Mouse (Mus musculus): Measurements from ENCODE around the gene Dusp27. TPM values are rescaled to one million over a fixed set of nuclear protein-coding genes. Genes with fewer than 3 reads are reported as not detected.

Gene Dusp27
- polyA plus RNA-seq (2017; shearing (Covaris generic)), result not detected

DNA sequence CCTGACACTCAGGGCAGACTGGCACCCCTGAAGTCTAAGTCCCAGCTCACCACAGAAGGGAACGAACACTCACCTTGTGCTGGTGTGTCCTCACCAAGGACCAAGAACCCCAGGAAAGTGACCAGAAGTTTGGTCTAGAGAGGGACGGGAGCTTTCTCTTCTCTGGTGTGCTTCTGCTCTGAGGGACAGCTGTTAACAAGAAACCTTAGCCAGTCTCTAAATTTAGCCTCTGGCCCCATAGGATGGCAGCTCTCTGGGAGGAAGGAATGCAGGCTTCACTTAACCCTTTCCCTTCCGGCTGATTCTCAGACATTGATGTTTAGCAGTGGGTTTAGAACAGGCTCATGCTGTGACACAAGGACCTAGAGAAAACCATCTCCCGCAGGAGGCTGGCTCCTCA lies at the start of gene Dusp27:
Gene Dusp27 (minus strand): TSS at position 204 of the 400 bp plus-strand sequence.
- ATAC-seq, result no peak

DNA sequence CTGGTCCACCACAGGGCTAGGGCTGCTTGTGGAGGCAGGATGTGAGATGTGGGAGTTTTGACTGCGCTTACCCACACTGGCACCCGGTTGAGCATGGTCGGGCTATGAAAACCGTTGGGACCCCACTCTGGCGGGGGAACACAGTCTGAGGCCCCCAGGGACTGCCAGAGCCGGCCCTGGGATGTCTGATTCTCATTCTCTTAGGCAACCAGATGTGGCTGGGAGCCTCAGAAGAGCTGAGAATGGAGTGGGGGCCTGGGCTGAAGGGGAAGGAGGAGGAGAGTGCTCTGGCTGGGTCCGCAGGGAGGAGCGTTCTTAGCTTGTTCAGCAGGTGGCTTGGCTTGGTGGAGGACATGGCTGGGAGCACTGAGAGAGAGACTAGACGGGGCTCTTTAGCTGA lies 45.9 kb upstream of the Dusp27 start:
- ATAC-seq, result no peak

DNA sequence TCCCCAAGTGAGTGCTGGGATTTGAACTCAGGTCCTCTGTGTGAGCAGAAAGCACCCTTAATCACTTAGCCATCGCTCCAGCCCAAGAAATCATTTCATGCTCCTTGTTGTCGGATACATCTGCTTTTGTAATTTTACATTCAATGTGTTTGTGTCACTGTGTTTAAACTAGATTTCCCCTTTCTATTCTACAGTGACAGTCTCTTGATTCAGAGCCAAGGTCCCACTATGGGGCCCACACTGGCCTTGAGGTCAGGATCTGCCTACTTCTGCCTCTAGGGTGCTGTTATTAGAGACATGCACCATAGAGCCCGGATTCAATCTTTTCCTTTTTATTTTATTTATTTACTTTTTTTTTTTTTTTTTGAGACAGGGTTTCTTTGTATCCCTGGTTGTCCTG lies 45.3 kb upstream of the Dusp27 start:
- ATAC-seq, result no peak

DNA sequence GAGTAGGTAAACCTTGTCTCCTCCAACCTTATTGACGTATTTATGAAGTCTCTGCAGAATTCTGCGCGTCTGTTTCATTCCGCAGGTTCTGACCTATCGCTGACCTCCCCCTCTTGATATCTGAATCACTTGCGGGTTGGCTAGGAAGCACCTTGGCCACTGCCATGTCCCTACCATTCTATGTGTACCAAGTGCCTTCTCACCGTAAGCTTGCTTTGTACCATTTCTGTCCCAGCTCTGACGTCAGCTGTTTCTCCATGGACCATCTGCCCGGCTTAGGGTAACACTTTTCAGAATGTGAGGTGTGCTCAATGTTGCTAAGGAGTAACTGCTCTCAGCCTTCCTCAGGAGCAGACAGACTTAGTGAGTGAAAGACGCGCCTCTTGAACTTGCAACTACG lies 43.1 kb upstream of the Dusp27 start:
- no peak for ATAC-seq

- ATAC-seq, result no peak
Measured at GRCm38 (mm10) chr1:166169713-166170112, 42.0 kb upstream of the Dusp27 start.

DNA sequence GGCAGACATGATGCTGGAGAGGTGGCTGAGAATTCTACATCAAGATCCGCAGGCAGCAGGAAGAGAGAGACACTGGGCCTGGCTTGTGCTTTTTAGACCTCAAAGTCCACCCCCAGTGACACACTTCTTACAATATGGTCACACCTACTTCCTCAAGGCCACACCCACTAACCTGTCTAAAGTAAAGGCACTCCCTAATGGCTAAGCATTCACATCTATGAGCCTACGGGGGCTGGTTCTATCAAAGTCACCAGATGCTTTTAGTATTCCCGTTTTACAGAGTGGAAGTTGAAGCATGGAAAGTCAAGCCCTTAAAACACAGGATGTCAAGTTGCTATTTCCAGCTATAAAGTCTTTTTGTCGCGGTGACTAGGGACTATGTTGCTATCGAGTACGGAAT lies 40.3 kb upstream of the Dusp27 start:
- ATAC-seq, result no peak

DNA sequence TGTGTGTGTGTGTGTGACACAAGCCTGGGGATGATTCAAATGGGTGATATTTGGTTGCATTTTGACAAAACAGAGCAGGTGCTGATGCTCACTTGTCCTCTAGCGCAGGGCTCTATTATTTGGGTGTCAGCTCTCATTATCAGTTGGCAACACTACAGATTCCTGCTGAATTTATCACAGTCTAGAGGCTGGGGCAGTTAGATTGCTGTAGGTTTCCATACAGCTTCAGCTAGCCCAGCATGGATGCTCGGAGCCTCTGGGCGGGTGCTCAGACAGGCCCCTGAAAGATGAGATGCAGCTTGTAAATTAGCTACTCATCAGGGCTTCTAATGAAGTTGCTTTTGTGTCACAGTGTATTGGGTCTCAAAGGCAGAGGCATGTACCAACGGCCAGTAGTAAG lies 39.7 kb upstream of the Dusp27 start:
- ATAC-seq, result no peak

DNA sequence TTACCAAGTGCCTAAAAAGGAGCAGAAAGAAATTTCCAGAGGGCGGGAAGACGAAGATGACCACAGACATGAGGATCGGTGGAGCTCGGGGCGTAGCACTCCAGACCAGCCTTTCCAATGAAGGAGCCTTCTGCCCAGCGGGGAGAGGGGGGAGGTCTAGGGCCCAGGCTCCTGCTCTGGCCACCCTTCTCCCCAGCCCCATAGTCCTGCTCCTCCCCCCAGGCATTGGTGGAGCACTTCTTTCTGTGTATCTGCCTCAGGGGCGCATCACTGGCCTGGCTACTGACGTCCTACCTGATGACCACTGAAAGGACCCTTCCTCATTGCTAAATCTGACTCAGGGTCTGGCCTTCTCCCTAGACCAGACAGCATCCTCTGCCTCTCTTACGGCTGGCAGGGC lies 37.4 kb upstream of the Dusp27 start:
- no peak for ATAC-seq

DNA sequence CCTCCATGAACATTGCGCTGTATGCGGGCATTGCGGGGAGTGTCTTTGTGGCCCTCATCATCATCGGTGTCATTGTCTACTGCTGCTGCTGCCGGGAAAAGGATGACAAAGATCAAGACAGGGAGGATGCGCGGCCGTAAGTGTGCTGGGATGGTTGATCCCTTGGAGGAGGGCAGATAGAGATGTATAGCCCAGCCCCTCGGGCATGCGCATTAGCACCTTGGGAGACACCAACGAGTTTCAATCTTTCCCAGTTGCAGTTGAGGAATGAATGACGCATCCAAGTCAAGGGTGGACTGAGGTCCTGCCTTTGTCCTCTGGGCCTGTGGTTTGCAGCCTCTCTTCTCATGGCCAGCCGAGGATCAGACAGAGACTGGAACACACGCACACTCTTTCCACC lies 36.9 kb upstream of the Dusp27 start:
- no peak for ATAC-seq

GRCm38 (mm10) chr1:166160569-166161445 lies 33.1 kb upstream of the Dusp27 start:
- peak; percentile 68 for ATAC-seq

GRCm38 (mm10) chr1:166160111-166160510 lies 32.4 kb upstream of the Dusp27 start:
- no peak for ATAC-seq

DNA sequence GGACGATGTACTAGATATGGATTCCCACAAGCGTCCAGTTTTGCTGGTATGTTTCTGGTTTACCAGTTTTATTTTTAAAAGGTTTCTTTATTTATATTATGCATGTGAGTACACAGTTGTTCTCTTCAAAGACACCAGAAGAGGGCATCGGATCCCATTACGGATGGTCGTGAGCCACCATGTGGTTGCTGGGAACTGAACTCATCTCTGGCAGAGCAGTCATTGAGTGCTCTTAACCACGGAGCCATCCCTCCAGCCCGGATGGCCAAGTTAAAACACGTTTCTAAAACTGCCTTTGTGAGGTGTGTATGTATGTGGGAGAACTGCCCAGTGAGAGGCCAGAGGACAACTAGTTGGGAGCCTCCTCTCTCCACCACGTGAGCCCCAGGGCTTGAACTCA lies 30.9 kb upstream of the Dusp27 start:
- ATAC-seq, result no peak

DNA sequence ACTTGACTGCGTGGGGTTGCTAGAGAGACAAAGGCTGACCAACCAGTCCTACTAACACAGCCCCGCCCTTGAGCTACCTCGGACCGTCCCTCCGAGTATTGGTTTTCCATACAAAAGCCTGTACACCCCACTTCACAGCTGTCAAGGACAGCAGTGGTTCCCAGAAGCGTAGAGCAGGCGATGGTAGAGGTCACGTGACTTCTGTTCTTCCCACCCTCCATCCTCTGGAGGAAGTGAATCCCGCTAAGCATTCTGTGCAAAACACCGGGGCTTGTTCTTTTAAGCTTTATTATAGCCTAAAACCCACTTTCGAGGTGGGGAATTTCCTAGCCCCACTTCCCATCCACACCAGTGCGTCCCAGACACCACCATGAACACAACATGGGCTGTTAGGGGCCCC lies 30.0 kb upstream of the Dusp27 start:
- ATAC-seq, result no peak

- no peak for ATAC-seq
Measured at GRCm38 (mm10) chr1:166155113-166155494, 27.4 kb upstream of the Dusp27 start.

- ATAC-seq, result peak; percentile 92
Measured at GRCm38 (mm10) chr1:166154162-166155112, 26.7 kb upstream of the Dusp27 start.

- ATAC-seq, result peak; percentile 78
Measured at GRCm38 (mm10) chr1:166153351-166154120, 25.8 kb upstream of the Dusp27 start.

GRCm38 (mm10) chr1:166152034-166152433 lies 24.3 kb upstream of the Dusp27 start:
- no peak for ATAC-seq

- ATAC-seq, result no peak
Measured at GRCm38 (mm10) chr1:166151341-166151740, 23.6 kb upstream of the Dusp27 start.

DNA sequence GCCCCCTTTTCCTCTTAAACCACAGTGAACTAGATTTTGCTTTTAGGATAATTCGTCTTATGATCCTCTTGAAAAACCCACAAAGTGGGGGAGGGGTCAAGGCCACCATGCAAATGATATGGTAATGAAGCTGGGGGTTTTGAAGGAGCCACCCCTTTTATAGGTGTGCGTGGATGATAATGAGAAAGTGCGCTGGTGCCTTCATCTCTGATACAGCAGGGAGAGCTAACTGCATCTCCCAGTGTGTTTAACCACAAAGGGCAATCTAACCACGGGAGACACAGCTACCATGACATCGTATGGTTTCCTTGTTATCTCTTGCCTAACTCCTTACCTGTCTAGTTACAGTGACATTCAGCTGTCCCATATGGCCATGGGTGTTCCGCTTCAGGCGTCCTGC lies 22.3 kb upstream of the Dusp27 start:
- ATAC-seq, result no peak

GRCm38 (mm10) chr1:166149441-166149840 lies 21.7 kb upstream of the Dusp27 start:
- ATAC-seq, result no peak

- no peak for ATAC-seq
Measured at GRCm38 (mm10) chr1:166147657-166148056, 19.9 kb upstream of the Dusp27 start.

GRCm38 (mm10) chr1:166146626-166147025 lies 18.9 kb upstream of the Dusp27 start:
- no peak for ATAC-seq

GRCm38 (mm10) chr1:166142369-166142768 lies 14.6 kb upstream of the Dusp27 start:
- no peak for ATAC-seq
